Mouse (Mus musculus) limb, embryonic 15.5 days (tissue): ENCODE data around the gene Ksr1. TPM values are rescaled to one million over a fixed set of nuclear protein-coding genes. Genes with fewer than 3 reads are reported as not detected.
A peak's percentile ranks its signal among the peaks of the same experiment; 100 is the strongest.

ENCODE experiments used
- ATAC-seq: fragments of 200-750 bp; cut with Nextera tagmentation; 2 replicates; pipeline ENCODE4 v1.8.0; 2017; ENCODE audit warnings: low read depth, moderate TSS enrichment; ENCODE audit not compliant: insufficient number of reproducible peaks, low FRiP score, low TSS enrichment
- H3K27ac ChIP-seq: fragments of 300-500 bp; sonication (generic); 2 replicates; pipeline ENCODE4 v1.5.1; 2015; ENCODE audit warnings: moderate library complexity, mild to moderate bottlenecking, inconsistent platforms
- H3K27me3 ChIP-seq: fragments of 300-500 bp; sonication (generic); 2 replicates; pipeline ENCODE4 v1.6.1; 2015; ENCODE audit warnings: inconsistent platforms
- H3K36me3 ChIP-seq: fragments of 300-500 bp; sonication (generic); 2 replicates; pipeline ENCODE4 v1.6.1; 2015; ENCODE audit warnings: inconsistent platforms
- H3K4me1 ChIP-seq: fragments of 300-500 bp; sonication (generic); 2 replicates; pipeline ENCODE4 v1.6.1; 2015; ENCODE audit warnings: inconsistent platforms
- H3K4me2 ChIP-seq: fragments of 300-500 bp; sonication (generic); 2 replicates; pipeline ENCODE4 v1.6.1; 2015; ENCODE audit warnings: mild to moderate bottlenecking, inconsistent platforms
- H3K4me3 ChIP-seq: fragments of 300-500 bp; sonication (generic); 2 replicates; pipeline ENCODE4 v1.5.1; 2015; ENCODE audit warnings: mild to moderate bottlenecking, inconsistent platforms
- H3K9ac ChIP-seq: fragments of 300-500 bp; sonication (generic); 2 replicates; pipeline ENCODE4 v1.6.1; 2015; ENCODE audit warnings: inconsistent platforms
- H3K9me3 ChIP-seq: fragments of 300-500 bp; sonication (generic); 2 replicates; pipeline ENCODE4 v1.6.1; 2016; ENCODE audit warnings: inconsistent platforms
- WGBS: fragments of 180-500 bp; shearing (Covaris S2); methylation state at CpG from one replicate; pipeline ENCODE4 v1.1.7; 2015; 5-methylcytosine and 5-hydroxymethylcytosine counted together
- polyA plus RNA-seq: library from polyadenylated mRNA; unstranded; fragments of >200 nt; fragmentation: Nextera tagmentation; extraction: Ambion mirVana; gene quantifications from 2 replicates; pipeline ENCODE4 v1.2.1, GENCODE M21; 2015

The Ksr1 gene
- polyA plus RNA-seq, 1 experiment from 2014 or later: 4.0 TPM

- 46% methylated on average over 5 of the region's 5 CpGs for whole genome bisulfite sequencing
- H3K4me1 ChIP-seq: peaks cover 24% of the 10 kb centered on the region
- no peaks in the 10 kb centered on the region for H3K27me3 ChIP-seq
- H3K4me2 ChIP-seq: no peak overlapping the region
- H3K9ac ChIP-seq: no peak overlapping the region
- no peaks in the 10 kb centered on the region for H3K36me3 ChIP-seq
- peak overlapping the region; percentile 67; the same call in 1 of the 2 replicates for H3K27ac ChIP-seq
- no peak overlapping the region for H3K4me3 ChIP-seq
- ATAC-seq: no peak
- no peaks in the 10 kb centered on the region for H3K9me3 ChIP-seq
Observed at GRCm38 (mm10) chr11:79089027-79089426, 57.2 kb downstream of the Ksr1 start.

DNA sequence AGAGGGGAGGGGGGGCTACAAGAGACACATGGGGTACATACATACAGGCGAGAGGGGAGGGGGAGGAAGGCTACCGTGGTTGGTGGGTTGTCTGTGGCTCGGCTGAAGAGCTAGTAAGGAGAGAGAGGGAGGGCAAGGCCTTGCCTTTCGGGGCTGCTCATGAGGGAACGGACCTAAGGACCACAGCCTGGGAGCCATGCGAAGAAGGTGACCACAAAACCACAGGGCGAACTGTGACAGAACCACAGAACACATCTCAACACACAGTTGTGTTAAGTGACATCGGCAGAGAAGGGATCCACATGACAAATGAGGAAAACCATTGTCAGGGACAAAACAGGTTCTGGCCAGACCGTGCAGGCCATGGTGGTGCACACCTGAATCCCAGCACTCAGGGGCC lies 57.9 kb downstream of the Ksr1 start:
- no peak overlapping the region for H3K4me2 ChIP-seq
- no peaks in the 10 kb centered on the region for H3K27me3 ChIP-seq
- H3K9ac ChIP-seq: no peak overlapping the region
- WGBS: 77% methylated on average over 9 of the region's 9 CpGs
- no peak overlapping the region for H3K4me3 ChIP-seq
- no peaks in the 10 kb centered on the region for H3K36me3 ChIP-seq
- no peak for ATAC-seq
- no peak overlapping the region for H3K27ac ChIP-seq
- H3K9me3 ChIP-seq: no peaks in the 10 kb centered on the region
- peaks cover 25% of the 10 kb centered on the region for H3K4me1 ChIP-seq

DNA sequence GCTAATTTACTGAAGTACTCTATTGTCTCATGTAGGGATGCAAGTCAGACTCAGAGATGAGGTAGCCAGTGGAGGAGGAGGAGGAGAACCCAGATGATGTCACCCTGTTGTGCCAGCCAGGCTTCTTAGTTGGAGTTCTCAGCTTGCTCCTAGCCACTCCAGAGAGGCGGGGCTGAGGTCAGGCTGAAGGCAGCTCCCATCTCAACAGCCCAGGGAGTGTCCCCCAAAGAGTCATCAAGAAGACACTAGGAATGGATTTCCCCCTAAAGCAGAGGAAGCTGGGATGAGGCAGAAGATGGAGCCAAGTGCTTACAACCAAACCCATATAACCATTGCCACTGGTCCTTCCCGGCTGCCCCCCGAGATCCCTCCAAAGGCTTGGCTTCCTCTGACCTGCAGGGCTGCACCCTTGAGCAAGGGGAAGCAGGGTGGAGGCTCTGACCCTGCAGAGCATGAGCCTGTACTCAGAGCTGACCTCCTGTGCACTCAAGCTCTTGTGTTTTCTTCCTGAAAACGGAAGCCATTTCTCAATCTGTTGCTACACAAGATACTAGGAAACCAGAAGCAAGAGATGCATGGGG lies 58.4 kb downstream of the Ksr1 start:
- H3K27ac ChIP-seq: no peak overlapping the region
- H3K27me3 ChIP-seq: no peaks in the 10 kb centered on the region
- no peak for ATAC-seq
- WGBS: 78% methylated on average over 4 of the region's 4 CpGs
- peaks cover 30% of the 10 kb centered on the region for H3K4me1 ChIP-seq
- no peaks in the 10 kb centered on the region for H3K9me3 ChIP-seq
- no peaks in the 10 kb centered on the region for H3K36me3 ChIP-seq
- H3K9ac ChIP-seq: no peak overlapping the region
- no peak overlapping the region for H3K4me3 ChIP-seq
- no peak overlapping the region for H3K4me2 ChIP-seq

- Histone ChIP-seq H3K4me1 (peaks cover 35% of the 10 kb centered on the region), H3K27me3 (no peaks in the 10 kb centered on the region), H3K4me3 (no peak overlapping the region), H3K4me2 (no peak overlapping the region), H3K36me3 (no peaks in the 10 kb centered on the region), H3K27ac (no peak overlapping the region), H3K9me3 (no peaks in the 10 kb centered on the region), H3K9ac (no peak overlapping the region)
- 78% methylated on average over 12 of the region's 12 CpGs for WGBS
- ATAC-seq: no peak
Observed at GRCm38 (mm10) chr11:79086787-79087186, 59.4 kb downstream of the Ksr1 start.

DNA sequence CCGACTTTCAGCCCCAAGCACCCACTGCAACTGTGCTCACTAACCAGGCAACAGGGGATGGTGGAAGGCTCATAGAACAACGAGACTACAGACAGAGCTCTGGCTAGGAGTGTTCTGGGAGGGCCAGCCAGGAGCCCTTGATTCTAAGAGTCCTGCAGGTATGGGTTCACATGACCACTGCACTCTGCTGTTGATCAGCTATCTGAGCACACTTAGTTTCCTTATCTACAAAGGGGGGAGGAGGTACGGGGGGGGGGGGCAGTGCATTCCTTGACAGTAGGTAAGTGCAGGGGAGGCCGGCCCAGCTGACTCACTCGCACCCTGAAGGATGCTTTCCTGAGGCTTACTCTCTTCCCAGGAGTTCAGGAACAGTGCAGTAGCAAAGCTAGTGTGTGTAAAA lies 61.1 kb downstream of the Ksr1 start:
- no peak overlapping the region for H3K27ac ChIP-seq
- no peaks in the 10 kb centered on the region for H3K9me3 ChIP-seq
- no peak overlapping the region for H3K4me2 ChIP-seq
- no peak overlapping the region for H3K9ac ChIP-seq
- H3K27me3 ChIP-seq: no peaks in the 10 kb centered on the region
- 59% methylated on average over 5 of the region's 5 CpGs for WGBS
- no peak overlapping the region for H3K4me3 ChIP-seq
- H3K4me1 ChIP-seq: peaks cover 45% of the 10 kb centered on the region
- no peaks in the 10 kb centered on the region for H3K36me3 ChIP-seq
- no peak for ATAC-seq

DNA sequence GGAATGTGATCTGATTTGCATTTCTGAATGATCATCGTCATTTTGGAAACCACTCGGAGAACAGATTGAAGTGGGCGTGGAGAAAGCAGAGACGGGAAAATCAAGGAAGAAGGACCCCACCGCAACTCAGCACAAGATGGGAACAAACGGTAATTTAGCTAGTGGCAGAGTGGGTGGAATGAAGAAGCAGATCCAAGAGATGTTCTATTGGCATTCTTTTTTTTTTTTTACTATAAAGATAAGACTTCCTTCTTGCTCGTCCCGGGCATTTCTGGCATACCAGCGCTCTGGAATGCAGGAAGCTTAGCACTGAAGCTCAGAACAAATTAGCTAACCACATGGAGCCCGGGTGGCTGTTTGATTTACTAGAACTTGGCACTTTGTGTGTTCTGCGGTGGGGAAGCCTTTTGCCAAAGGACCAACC lies 63.2 kb downstream of the Ksr1 start:
- no peaks in the 10 kb centered on the region for H3K36me3 ChIP-seq
- WGBS: 38% methylated on average over 11 of the region's 11 CpGs
- no peak overlapping the region; the same call in 1 of the 2 replicates for H3K27ac ChIP-seq
- no peaks in the 10 kb centered on the region for H3K27me3 ChIP-seq
- no peak overlapping the region for H3K9ac ChIP-seq
- H3K4me1 ChIP-seq: peaks cover 36% of the 10 kb centered on the region
- no peak overlapping the region for H3K4me2 ChIP-seq
- H3K4me3 ChIP-seq: no peak overlapping the region
- ATAC-seq: no peak
- no peaks in the 10 kb centered on the region for H3K9me3 ChIP-seq

GRCm38 (mm10) chr11:79080965-79081891 lies 65.0 kb downstream of the Ksr1 start:
- no peak overlapping the region for H3K9ac ChIP-seq
- WGBS: 68% methylated on average over 16 of the region's 16 CpGs
- no peak overlapping the region for H3K4me3 ChIP-seq
- no peak for ATAC-seq
- H3K9me3 ChIP-seq: no peaks in the 10 kb centered on the region
- H3K36me3 ChIP-seq: no peaks in the 10 kb centered on the region
- H3K4me1 ChIP-seq: peaks cover 42% of the 10 kb centered on the region
- H3K27me3 ChIP-seq: no peaks in the 10 kb centered on the region
- H3K4me2 ChIP-seq: no peak overlapping the region
- no peak overlapping the region for H3K27ac ChIP-seq

DNA sequence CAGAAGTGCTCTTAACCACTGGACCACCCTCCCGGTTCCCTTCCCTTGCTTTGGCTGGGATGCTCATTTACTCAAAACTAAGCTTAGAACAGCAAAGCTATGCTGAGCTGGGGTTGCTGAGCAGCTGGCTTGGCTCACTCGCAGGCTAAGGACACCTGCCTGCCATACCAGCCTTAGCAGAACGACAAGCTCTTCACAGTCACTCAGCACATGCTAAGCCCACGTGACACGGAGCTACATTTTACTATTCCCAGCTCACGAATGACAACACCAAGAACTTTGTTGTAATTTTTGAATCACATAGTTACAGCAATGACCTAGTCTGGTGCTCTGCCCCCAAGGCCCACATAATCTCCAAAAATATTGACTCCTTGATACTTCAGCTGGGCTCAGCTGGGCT lies 66.1 kb downstream of the Ksr1 start:
- ATAC-seq: no peak
- H3K36me3 ChIP-seq: no peaks in the 10 kb centered on the region
- peaks cover 49% of the 10 kb centered on the region for H3K4me1 ChIP-seq
- no peak overlapping the region for H3K9ac ChIP-seq
- H3K9me3 ChIP-seq: no peaks in the 10 kb centered on the region
- 68% methylated on average over 6 of the region's 6 CpGs for WGBS
- no peak overlapping the region for H3K4me2 ChIP-seq
- no peak overlapping the region for H3K4me3 ChIP-seq
- H3K27ac ChIP-seq: no peak overlapping the region
- H3K27me3 ChIP-seq: no peaks in the 10 kb centered on the region

GRCm38 (mm10) chr11:79076484-79076883 lies 69.7 kb downstream of the Ksr1 start:
- Histone ChIP-seq H3K9ac (no peak overlapping the region), H3K27ac (no peak overlapping the region), H3K4me1 (peaks cover 31% of the 10 kb centered on the region), H3K9me3 (no peaks in the 10 kb centered on the region), H3K27me3 (no peaks in the 10 kb centered on the region), H3K36me3 (peaks cover 16% of the 10 kb centered on the region; the same call in 1 of the 2 replicates), H3K4me3 (no peak overlapping the region), H3K4me2 (no peak overlapping the region)
- ATAC-seq: no peak
- 60% methylated on average over 12 of the region's 12 CpGs for WGBS

DNA sequence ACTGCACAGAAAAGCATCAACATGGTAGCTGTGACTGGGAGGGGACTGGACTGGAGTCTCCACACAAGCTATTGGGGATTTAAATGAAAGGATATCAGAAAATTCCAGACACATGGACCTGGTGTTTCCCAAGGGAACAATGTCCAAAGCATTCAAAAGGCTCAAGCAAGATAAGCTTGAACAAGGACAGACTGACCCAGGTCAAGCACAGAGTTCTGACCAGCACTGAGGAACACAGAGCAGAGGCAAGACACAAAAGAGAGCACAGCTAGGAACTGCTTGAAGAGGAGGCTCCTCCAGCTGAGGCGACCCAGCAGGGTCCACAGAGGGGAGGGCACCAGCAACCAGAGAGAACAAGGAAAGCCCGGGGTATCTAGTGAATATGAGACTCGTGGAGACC lies 71.2 kb downstream of the Ksr1 start:
- H3K4me2 ChIP-seq: no peak overlapping the region
- H3K9ac ChIP-seq: no peak overlapping the region
- H3K27ac ChIP-seq: no peak overlapping the region
- H3K4me1 ChIP-seq: peaks cover 22% of the 10 kb centered on the region
- H3K9me3 ChIP-seq: no peaks in the 10 kb centered on the region
- no peak overlapping the region for H3K4me3 ChIP-seq
- H3K36me3 ChIP-seq: peaks cover 16% of the 10 kb centered on the region; the same call in 1 of the 2 replicates
- no peaks in the 10 kb centered on the region for H3K27me3 ChIP-seq
- WGBS: 75% methylated on average over 3 of the region's 3 CpGs
- no peak for ATAC-seq

- ATAC-seq: no peak
- WGBS: 88% methylated on average over 3 of the region's 3 CpGs
- Histone ChIP-seq H3K9me3 (no peaks in the 10 kb centered on the region), H3K4me1 (peaks cover 20% of the 10 kb centered on the region), H3K36me3 (peaks cover 16% of the 10 kb centered on the region; the same call in 1 of the 2 replicates), H3K9ac (no peak overlapping the region), H3K27me3 (no peaks in the 10 kb centered on the region), H3K4me2 (no peak overlapping the region), H3K4me3 (no peak overlapping the region), H3K27ac (no peak overlapping the region)
Observed at GRCm38 (mm10) chr11:79074611-79075010, 71.6 kb downstream of the Ksr1 start.

GRCm38 (mm10) chr11:79073583-79073982 lies 72.6 kb downstream of the Ksr1 start:
- peaks cover 16% of the 10 kb centered on the region; the same call in 1 of the 2 replicates for H3K36me3 ChIP-seq
- no peak overlapping the region for H3K4me3 ChIP-seq
- H3K27ac ChIP-seq: no peak overlapping the region
- H3K9ac ChIP-seq: no peak overlapping the region
- H3K4me1 ChIP-seq: peaks cover 20% of the 10 kb centered on the region
- no peaks in the 10 kb centered on the region for H3K9me3 ChIP-seq
- WGBS: 87% methylated on average over 4 of the region's 4 CpGs
- no peaks in the 10 kb centered on the region for H3K27me3 ChIP-seq
- ATAC-seq: no peak
- H3K4me2 ChIP-seq: no peak overlapping the region
